Mouse (Mus musculus) inflammation-experienced regulatory T-cells (primary cell): ENCODE data around the gene Tmem213. TPM values are rescaled to one million over a fixed set of nuclear protein-coding genes. Genes with fewer than 3 reads are reported as not detected.

Experiments
- polyA plus RNA-seq, 2 experiments: library from polyadenylated mRNA; unstranded; fragments of 100-300 nt; shearing (Covaris generic); gene quantifications; one replicate each; pipeline ENCODE4 v1.2.1; 2017

The Tmem213 gene
- not detected for polyA plus RNA-seq

DNA sequence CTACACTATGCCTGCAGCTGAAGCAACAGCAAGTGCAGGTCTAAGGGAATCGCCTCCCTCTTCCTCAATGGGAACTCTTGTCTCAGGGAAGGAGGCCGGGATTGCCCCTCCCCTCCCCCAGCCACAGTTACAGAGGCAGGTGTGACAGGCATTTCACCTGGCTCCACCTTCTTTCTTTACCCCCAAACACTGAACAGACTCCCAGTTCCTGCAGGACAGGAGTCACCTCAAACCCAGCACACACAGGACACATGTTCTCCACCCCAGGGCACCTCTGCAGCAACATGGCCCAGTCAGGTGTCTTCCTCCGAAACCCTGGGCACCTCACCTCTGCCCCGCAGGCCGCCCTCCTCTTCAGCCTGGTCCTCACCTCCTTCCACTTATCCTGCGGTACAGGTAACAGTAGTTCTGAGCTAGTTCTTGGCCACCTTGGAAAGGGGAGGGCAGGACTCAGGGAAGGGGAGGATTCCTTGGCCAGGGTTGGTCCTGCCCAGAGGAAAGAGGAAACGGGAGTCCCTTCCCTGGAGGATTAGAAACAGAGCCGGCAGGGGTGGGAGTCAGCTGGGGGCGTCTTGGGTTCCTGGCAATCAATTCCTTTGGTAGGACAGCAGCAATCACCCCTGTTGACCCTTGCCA is at the start of gene Tmem213:
Tmem213 (plus strand) TSS at position 96 of the 636 bp plus-strand sequence.

GRCm38 (mm10) chr6:38124207-38124835 is 15.3 kb downstream of the Tmem213 start, which contains the start of gene Atp6v0a4:
Gene Atp6v0a4, minus strand, starts transcription at chr6:38124586.

Other genes starting within 250 kb of the Tmem213 start
- 10 to 100 TPM; 17.7 to 18.2 TPM for gene Trim24, start 238.4 kb upstream of the Tmem213 start, polyA plus RNA-seq
- gene Svopl, start 62.3 kb upstream of the Tmem213 start, polyA plus RNA-seq, result 1 to 10 TPM in 1 of 2 experiments, under 1 TPM in 1; 0.30 to 1.8 TPM
- 1 to 10 TPM in 1 of 2 experiments, under 1 TPM in 1; 0.36 to 1.9 TPM for gene Atp6v0a4, start 15.3 kb downstream of the Tmem213 start, polyA plus RNA-seq
- under 1 TPM; 0.25 to 0.78 TPM for gene D630045J12Rik, start 144.8 kb downstream of the Tmem213 start, polyA plus RNA-seq
- 1 to 10 TPM in 1 of 2 experiments, under 1 TPM in 1; 0.42 to 3.8 TPM for gene Zc3hav1l, start 190.0 kb downstream of the Tmem213 start, polyA plus RNA-seq
- 10 to 100 TPM; 94.3 to 95.8 TPM for gene Zc3hav1, start 245.3 kb downstream of the Tmem213 start, polyA plus RNA-seq